11 mouse cellular contexts compared by ENCODE assay signal in genomic region chr2:137938831-137939480, GRCm38 (mm10).
A peak's percentile ranks its signal among the peaks of the same experiment; 100 is the strongest.
DNase-seq lines count a peak whose midpoint lies in the region; ATAC-seq and TF ChIP-seq lines count a peak whose summit lies in the region.
"Had no signal": no experiment of that assay in that cellular context is flagged by ENCODE, and none has a peak within 500 bp of the region (broad histone marks: within the 10 kb centered on the region; RNA-seq: fewer than 3 reads in every experiment).

No protein-coding gene starts in this region.

- DNase-seq in retina, embryonic 14.5 days (ENCODE audit: low spot score), result peak; percentile 4
- DNase-seq in retina, postnatal 1 day, result no peak
- peak; percentile 8 to 9 for DNase-seq in heart, adult 18-20 months
- peak; percentile 40 for DNase-seq in hindbrain, embryonic 11.5 days (ENCODE audit: low spot score)
- DNase-seq in midbrain, postnatal 0 days (ENCODE audit: low spot score), result peak; percentile 74
- DNase-seq in kidney, postnatal 4 days, result no peak
- DNase-seq in kidney, postnatal 14 days, result no peak
- no peak for DNase-seq in urinary bladder, adult 2 months (ENCODE audit: low spot score)
- DNase-seq: thymus, postnatal 4 days had no signal

- no peaks in the 10 kb centered on the region for H3K4me1 ChIP-seq in hindbrain, embryonic 11.5 days (replicated peaks; ENCODE audit: control insufficient read depth, insufficient read depth, low read length)
- no peaks in the 10 kb centered on the region for H3K4me1 ChIP-seq in midbrain, postnatal 0 days (ENCODE audit: insufficient read depth, low read length)
- H3K4me1 ChIP-seq: intestine, embryonic 15.5 days had no signal

- no peak overlapping the region for H3K4me2 ChIP-seq in hindbrain, embryonic 11.5 days (replicated peaks; ENCODE audit: low read depth, low read length)
- no peak overlapping the region for H3K4me2 ChIP-seq in midbrain, postnatal 0 days (ENCODE audit: low read depth, low read length, poor library complexity, severe bottlenecking)
- H3K4me2 ChIP-seq: intestine, embryonic 15.5 days had no signal

- 29% methylated on average over 7 of the region's 7 CpGs for WGBS in hindbrain, embryonic 11.5 days
- 20% methylated on average over 7 of the region's 7 CpGs for WGBS in midbrain, postnatal 0 days

- no peak for TF ChIP-seq CTCF in midbrain, postnatal 0 days (IDR thresholded peaks at IDR 0.05)

- no peak overlapping the region for H3K4me3 ChIP-seq in hindbrain, embryonic 11.5 days (ENCODE audit: low read depth, low read length)
- no peak overlapping the region for H3K4me3 ChIP-seq in midbrain, postnatal 0 days (ENCODE audit: low read depth, low read length)
- H3K4me3 ChIP-seq: intestine, embryonic 15.5 days had no signal

- H3K27ac ChIP-seq in hindbrain, embryonic 11.5 days (ENCODE audit: low read depth, low read length), result no peak overlapping the region
- no peak overlapping the region for H3K27ac ChIP-seq in midbrain, postnatal 0 days (ENCODE audit: low read depth, low read length)
- H3K27ac ChIP-seq: intestine, embryonic 15.5 days; liver, embryonic 14.5 days had no signal

- no peaks in the 10 kb centered on the region for H3K27me3 ChIP-seq in hindbrain, embryonic 11.5 days (ENCODE audit: control insufficient read depth, insufficient read depth, low read length)
- no peaks in the 10 kb centered on the region for H3K27me3 ChIP-seq in midbrain, postnatal 0 days (ENCODE audit: insufficient read depth, low read length)
- H3K27me3 ChIP-seq: intestine, embryonic 15.5 days had no signal

- no peak overlapping the region for H3K9ac ChIP-seq in hindbrain, embryonic 11.5 days (ENCODE audit: low read depth, low read length)
- H3K9ac ChIP-seq in midbrain, postnatal 0 days (replicated peaks; ENCODE audit: low read length, poor library complexity, severe bottlenecking), result no peak overlapping the region
- H3K9ac ChIP-seq: intestine, embryonic 15.5 days; liver, embryonic 14.5 days had no signal

- peak; percentile 81 for ATAC-seq in hindbrain, embryonic 11.5 days (ENCODE audit: low FRiP score)
- ATAC-seq in midbrain, postnatal 0 days (ENCODE audit: low FRiP score), result peak; percentile 56; the same call in 1 of the 2 replicates
- ATAC-seq: intestine, embryonic 15.5 days had no signal

- no peaks in the 10 kb centered on the region for H3K36me3 ChIP-seq in hindbrain, embryonic 11.5 days (ENCODE audit: control insufficient read depth, insufficient read depth, low read length)
- H3K36me3 ChIP-seq in midbrain, postnatal 0 days (ENCODE audit: insufficient read depth, low read length), result no peaks in the 10 kb centered on the region
- H3K36me3 ChIP-seq: intestine, embryonic 15.5 days had no signal

- H3K9me3 ChIP-seq in hindbrain, embryonic 11.5 days (ENCODE audit: control insufficient read depth, low read length), result no peaks in the 10 kb centered on the region
- no peaks in the 10 kb centered on the region for H3K9me3 ChIP-seq in midbrain, postnatal 0 days (ENCODE audit: low read length)
- H3K9me3 ChIP-seq: intestine, embryonic 15.5 days had no signal

Comparison
In these comparisons a context has a peak if more than half of its experiments do, and no peak if none do; other contexts are left out.
1. DNase-seq: peak in retina, embryonic 14.5 days (single experiment), heart, adult 18-20 months (2 of 2), hindbrain, embryonic 11.5 days (single experiment) and midbrain, postnatal 0 days (single experiment); none in retina, postnatal 1 day (single experiment), kidney, postnatal 4 days (0 of 2), kidney, postnatal 14 days (single experiment) and urinary bladder, adult 2 months (single experiment).